Mouse (Mus musculus): ENCODE results near the gene Sgf29. TPM values are rescaled to one million over a fixed set of nuclear protein-coding genes. Genes with fewer than 3 reads are reported as not detected.

Gene Sgf29
- polyA plus RNA-seq, 1 experiment, result 35.3 TPM

DNA sequence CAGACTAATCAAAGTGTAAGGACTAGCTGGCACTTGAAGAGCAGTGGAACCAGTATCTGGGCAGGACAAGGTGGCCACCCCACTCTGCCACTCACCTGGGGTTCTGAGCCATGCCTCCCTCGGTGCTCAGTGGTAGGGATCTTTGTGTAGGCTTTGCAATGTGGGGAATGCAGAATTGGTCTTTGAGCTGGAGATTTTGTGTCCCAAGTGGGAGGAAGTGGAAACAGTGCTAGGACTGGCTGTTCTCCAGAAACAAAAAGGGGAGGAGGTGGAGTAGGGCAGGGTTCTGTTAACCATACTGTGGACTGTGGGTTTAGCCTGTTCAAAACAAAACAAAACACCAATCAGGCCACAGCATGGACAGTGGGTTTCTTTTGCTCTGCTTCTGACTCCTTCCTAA lies 27.1 kb downstream of the Sgf29 start, which contains the start of gene Sult1a1:
TSS of gene Sult1a1 (minus strand) at position 226 of the 400 bp plus-strand sequence.
- Histone ChIP-seq H3K36me3 (ENCODE audit: control insufficient read depth, insufficient read depth) (peaks cover 5% of the 10 kb centered on the region), H3ac (ENCODE audit: control insufficient read depth, insufficient read length) (no peak within 1 kb of the TSS), H3K4me2 (ENCODE audit: low read depth) (no peak within 1 kb of the TSS), H3K79me2 (ENCODE audit: control insufficient read depth, insufficient read depth) (no peaks in the 10 kb centered on the region), H3K27me3 (ENCODE audit: control insufficient read depth, insufficient read depth, insufficient read length) (no peaks in the 10 kb centered on the region), H3K4me3 (no peak within 1 kb of the TSS)
- TF ChIP-seq TCF3 (IDR thresholded peaks at IDR 0.05; ENCODE audit: insufficient read length, low read depth), result no peak
- TF ChIP-seq SRF (IDR thresholded peaks at IDR 0.05; ENCODE audit: control insufficient read depth, insufficient read length, low read depth), result no peak
- TF ChIP-seq MYOD1 (IDR thresholded peaks at IDR 0.05; ENCODE audit: control insufficient read depth in 1 of 3, insufficient read length in 2 of 3, low read depth in 2 of 3), result no peak
- no peak for TF ChIP-seq POLR2AphosphoS2 (IDR thresholded peaks at IDR 0.05; ENCODE audit: insufficient read length, low read depth)
- TF ChIP-seq TCF12 (IDR thresholded peaks at IDR 0.05; ENCODE audit: insufficient read depth, poor library complexity, severe bottlenecking), result no peak
- TF ChIP-seq E2F4 (IDR thresholded peaks at IDR 0.05; ENCODE audit: insufficient read depth), result no peak
- TF ChIP-seq CEBPB (IDR thresholded peaks at IDR 0.05; ENCODE audit: insufficient read depth, poor library complexity, severe bottlenecking), result no peak
- TF ChIP-seq MAX (IDR thresholded peaks at IDR 0.05; ENCODE audit: low read depth), result no peak
- TF ChIP-seq POLR2A (IDR thresholded peaks at IDR 0.05; ENCODE audit: insufficient read length, low read depth), result no peak
- TF ChIP-seq USF1 (IDR thresholded peaks at IDR 0.05; ENCODE audit: low read depth), result no peak
- no peak for TF ChIP-seq MYOG (IDR thresholded peaks at IDR 0.05; ENCODE audit: control insufficient read depth in 1 of 3, insufficient read depth in 1 of 3, insufficient read length in 2 of 3, low read depth in 2 of 3)
- no peak for TF ChIP-seq REST (IDR thresholded peaks at IDR 0.05; ENCODE audit: insufficient read depth, insufficient read length)

DNA sequence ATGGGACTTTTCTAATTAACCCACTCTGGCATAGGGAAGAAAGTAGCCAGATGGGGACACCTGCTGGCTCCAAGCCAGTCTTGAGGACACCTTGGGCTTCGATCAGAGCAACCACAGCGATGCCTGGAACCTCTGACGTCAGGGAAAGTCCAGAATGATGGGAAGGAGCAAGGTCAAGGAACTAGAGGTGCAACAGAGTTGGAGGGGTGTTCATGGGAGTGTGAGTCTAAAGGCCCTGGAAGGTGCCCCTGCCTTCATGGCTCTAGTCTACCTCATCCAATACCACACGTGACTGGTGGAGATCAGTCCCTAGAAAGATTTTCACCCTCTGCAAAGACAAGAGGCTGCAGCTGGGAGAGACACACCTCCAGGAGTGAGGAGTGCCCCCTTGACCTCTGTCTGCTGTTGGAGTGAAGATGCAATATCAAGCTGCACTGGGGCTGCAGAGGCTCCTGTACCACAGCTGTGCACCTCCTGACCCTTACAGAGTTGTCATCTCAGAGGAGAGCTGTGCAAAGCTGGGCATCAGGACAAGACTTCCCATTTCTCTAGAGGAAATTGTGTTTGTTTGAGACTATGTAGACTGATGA lies 27.6 kb downstream of the Sgf29 start:
- Histone ChIP-seq H3K4me2 (ENCODE audit: low read depth) (no peak overlapping the region), H3ac (ENCODE audit: control insufficient read depth, insufficient read length) (no peak overlapping the region), H3K27me3 (ENCODE audit: control insufficient read depth, insufficient read depth, insufficient read length) (no peaks in the 10 kb centered on the region), H3K4me3 (no peak overlapping the region), H3K79me2 (ENCODE audit: control insufficient read depth, insufficient read depth) (no peaks in the 10 kb centered on the region), H3K36me3 (ENCODE audit: control insufficient read depth, insufficient read depth) (peaks cover 5% of the 10 kb centered on the region)
- no peak for TF ChIP-seq POLR2AphosphoS2 (IDR thresholded peaks at IDR 0.05; ENCODE audit: insufficient read length, low read depth)
- TF ChIP-seq TCF12 (IDR thresholded peaks at IDR 0.05; ENCODE audit: insufficient read depth, poor library complexity, severe bottlenecking), result no peak
- TF ChIP-seq SRF (IDR thresholded peaks at IDR 0.05; ENCODE audit: control insufficient read depth, insufficient read length, low read depth), result no peak

DNA sequence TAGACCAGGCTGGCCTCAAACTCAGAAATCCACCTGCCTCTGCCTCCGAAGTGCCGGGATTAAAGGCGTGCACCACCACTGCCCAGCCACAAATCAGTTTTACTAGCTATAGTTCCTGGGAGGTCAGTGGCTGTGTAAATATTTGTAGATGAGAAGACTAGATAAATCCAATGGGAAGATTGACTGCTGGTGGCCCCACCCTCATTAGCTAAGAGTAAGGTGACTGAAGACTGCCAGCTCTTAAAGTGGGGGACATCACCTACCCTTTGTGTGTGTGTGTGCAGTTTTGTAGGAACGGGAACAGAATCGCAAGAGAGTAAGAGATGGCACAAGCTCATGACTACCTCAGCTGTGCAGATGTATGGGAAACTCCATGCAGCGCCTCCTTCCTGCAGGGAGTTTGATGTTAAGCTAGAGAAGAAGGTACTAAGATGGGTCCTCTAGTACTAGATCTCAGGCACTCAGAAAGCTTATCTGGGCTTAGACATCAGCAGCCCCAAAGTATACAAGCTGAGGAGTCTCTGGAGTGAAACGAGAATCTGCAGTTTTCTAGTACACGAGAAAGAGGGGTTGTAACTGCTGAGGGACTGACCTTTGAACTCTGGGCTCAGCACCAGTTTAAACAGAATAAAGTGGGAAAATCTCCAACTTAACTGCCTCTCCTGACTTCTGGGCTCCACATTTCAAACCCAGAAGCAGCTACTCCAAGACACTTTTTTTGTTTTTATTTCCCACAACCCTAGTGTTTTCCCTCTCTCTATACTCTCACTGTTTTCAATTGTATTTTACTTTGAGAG lies 29.6 kb downstream of the Sgf29 start:
- Histone ChIP-seq H3ac (ENCODE audit: control insufficient read depth, insufficient read length) (no peak overlapping the region), H3K79me2 (ENCODE audit: control insufficient read depth, insufficient read depth) (no peaks in the 10 kb centered on the region), H3K4me2 (ENCODE audit: low read depth) (no peak overlapping the region), H3K4me3 (no peak overlapping the region), H3K27me3 (ENCODE audit: control insufficient read depth, insufficient read depth, insufficient read length) (no peaks in the 10 kb centered on the region), H3K36me3 (ENCODE audit: control insufficient read depth, insufficient read depth) (no peaks in the 10 kb centered on the region)
- TF ChIP-seq POLR2AphosphoS2 (IDR thresholded peaks at IDR 0.05; ENCODE audit: insufficient read length, low read depth) (no peak), USF1 (IDR thresholded peaks at IDR 0.05; ENCODE audit: low read depth) (no peak), POLR2A (IDR thresholded peaks at IDR 0.05; ENCODE audit: insufficient read length, low read depth) (no peak), MAX (IDR thresholded peaks at IDR 0.05; ENCODE audit: low read depth) (no peak), REST (IDR thresholded peaks at IDR 0.05; ENCODE audit: insufficient read depth, insufficient read length) (no peak), SRF (IDR thresholded peaks at IDR 0.05; ENCODE audit: control insufficient read depth, insufficient read length, low read depth) (no peak), CEBPB (IDR thresholded peaks at IDR 0.05; ENCODE audit: insufficient read depth, poor library complexity, severe bottlenecking) (no peak), TCF12 (IDR thresholded peaks at IDR 0.05; ENCODE audit: insufficient read depth, poor library complexity, severe bottlenecking) (no peak), E2F4 (IDR thresholded peaks at IDR 0.05; ENCODE audit: insufficient read depth) (no peak), MYOD1 (IDR thresholded peaks at IDR 0.05; ENCODE audit: control insufficient read depth in 1 of 3, insufficient read length in 2 of 3, low read depth in 2 of 3) (no peak), TCF3 (IDR thresholded peaks at IDR 0.05; ENCODE audit: insufficient read length, low read depth) (no peak), MYOG (IDR thresholded peaks at IDR 0.05; ENCODE audit: control insufficient read depth in 1 of 3, insufficient read depth in 1 of 3, insufficient read length in 2 of 3, low read depth in 2 of 3) (no peak)

DNA sequence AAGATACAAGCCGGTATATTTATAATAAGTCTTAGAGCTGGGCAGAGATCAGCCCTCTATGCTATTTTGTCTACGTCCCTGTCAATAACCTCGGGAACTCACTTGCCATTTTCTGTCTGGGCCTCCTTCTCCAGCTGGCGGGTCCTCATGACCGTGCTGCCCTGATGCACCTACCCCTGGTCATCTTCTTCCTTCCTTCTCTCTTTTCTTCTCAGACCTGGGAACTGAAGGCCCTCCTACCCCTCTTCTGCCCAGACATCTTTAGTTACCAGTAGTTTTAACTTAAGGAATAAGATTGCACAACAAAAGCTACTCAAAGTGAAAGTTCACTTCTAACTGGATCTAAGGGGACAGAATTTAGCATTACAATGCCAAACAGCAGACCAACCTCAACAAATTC lies 30.6 kb downstream of the Sgf29 start:
- TF ChIP-seq POLR2A (IDR thresholded peaks at IDR 0.05; ENCODE audit: insufficient read length, low read depth), result no peak
- Histone ChIP-seq H3ac (ENCODE audit: control insufficient read depth, insufficient read length) (no peak overlapping the region), H3K36me3 (ENCODE audit: control insufficient read depth, insufficient read depth) (no peaks in the 10 kb centered on the region), H3K4me2 (ENCODE audit: low read depth) (no peak overlapping the region), H3K27me3 (ENCODE audit: control insufficient read depth, insufficient read depth, insufficient read length) (no peaks in the 10 kb centered on the region), H3K79me2 (ENCODE audit: control insufficient read depth, insufficient read depth) (no peaks in the 10 kb centered on the region), H3K4me3 (no peak overlapping the region)

DNA sequence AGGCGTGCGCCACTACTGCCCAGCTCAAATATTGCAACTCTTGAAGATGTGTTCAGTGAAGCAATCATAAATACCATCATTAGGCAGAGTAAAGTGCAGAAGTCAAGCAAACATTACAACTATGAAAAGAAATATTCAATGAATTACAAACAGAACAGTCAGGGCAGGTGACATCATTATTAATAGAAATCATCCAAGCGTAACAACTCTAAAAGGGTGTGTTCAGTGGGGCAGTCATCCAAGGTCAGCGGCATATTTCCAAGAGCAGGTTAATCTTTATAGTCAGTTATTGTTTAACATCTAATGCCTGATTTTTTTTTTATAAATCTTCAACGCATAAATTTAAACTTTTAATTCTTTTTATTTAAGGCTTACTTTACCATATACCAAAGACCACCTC lies 32.1 kb downstream of the Sgf29 start:
- Histone ChIP-seq H3ac (ENCODE audit: control insufficient read depth, insufficient read length) (no peak overlapping the region), H3K27me3 (ENCODE audit: control insufficient read depth, insufficient read depth, insufficient read length) (no peaks in the 10 kb centered on the region), H3K4me3 (no peak overlapping the region), H3K4me2 (ENCODE audit: low read depth) (no peak overlapping the region), H3K36me3 (ENCODE audit: control insufficient read depth, insufficient read depth) (no peaks in the 10 kb centered on the region), H3K79me2 (ENCODE audit: control insufficient read depth, insufficient read depth) (no peaks in the 10 kb centered on the region)
- TF ChIP-seq E2F4 (IDR thresholded peaks at IDR 0.05; ENCODE audit: insufficient read depth), result no peak
- TF ChIP-seq CEBPB (IDR thresholded peaks at IDR 0.05; ENCODE audit: insufficient read depth, poor library complexity, severe bottlenecking), result no peak
- no peak for TF ChIP-seq MYOG (IDR thresholded peaks at IDR 0.05; ENCODE audit: control insufficient read depth in 1 of 3, insufficient read depth in 1 of 3, insufficient read length in 2 of 3, low read depth in 2 of 3)
- no peak for TF ChIP-seq REST (IDR thresholded peaks at IDR 0.05; ENCODE audit: insufficient read depth, insufficient read length)
- no peak for TF ChIP-seq TCF12 (IDR thresholded peaks at IDR 0.05; ENCODE audit: insufficient read depth, poor library complexity, severe bottlenecking)
- no peak for TF ChIP-seq USF1 (IDR thresholded peaks at IDR 0.05; ENCODE audit: low read depth)
- TF ChIP-seq SRF (IDR thresholded peaks at IDR 0.05; ENCODE audit: control insufficient read depth, insufficient read length, low read depth), result no peak
- TF ChIP-seq MAX (IDR thresholded peaks at IDR 0.05; ENCODE audit: low read depth), result no peak
- TF ChIP-seq MYOD1 (IDR thresholded peaks at IDR 0.05; ENCODE audit: control insufficient read depth in 1 of 3, insufficient read length in 2 of 3, low read depth in 2 of 3), result no peak
- TF ChIP-seq POLR2AphosphoS2 (IDR thresholded peaks at IDR 0.05; ENCODE audit: insufficient read length, low read depth), result no peak
- no peak for TF ChIP-seq TCF3 (IDR thresholded peaks at IDR 0.05; ENCODE audit: insufficient read length, low read depth)
- no peak for TF ChIP-seq POLR2A (IDR thresholded peaks at IDR 0.05; ENCODE audit: insufficient read length, low read depth)
